Mouse (Mus musculus): ENCODE measurements around the gene Gm281.

DNA sequence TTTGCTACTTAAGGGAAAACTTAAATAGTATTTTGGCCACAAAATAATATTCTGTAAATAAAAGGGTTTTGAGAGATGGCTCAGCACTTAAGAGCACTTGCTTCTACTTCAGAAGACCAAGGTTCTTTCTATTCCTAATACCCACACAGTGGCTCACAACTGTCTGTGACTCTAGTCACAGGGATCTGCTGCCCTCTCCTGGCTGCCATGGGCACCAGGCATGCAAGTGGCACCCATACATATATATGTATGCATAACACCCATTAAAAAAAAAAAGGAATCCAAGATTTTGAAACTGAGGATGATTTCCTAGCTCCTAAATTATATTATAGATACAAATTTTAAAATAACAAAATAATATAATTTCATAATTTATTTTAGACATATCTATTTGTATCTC, 36.1 kb upstream of the Gm281 start:
- TF ChIP-seq CTCF (IDR thresholded peaks at IDR 0.05; ENCODE audit: borderline replicate concordance, control insufficient read depth, extremely low read depth, insufficient read depth, low read length, poor library complexity) = 0 out of 2 replicates have a peak, but pooled peaks have one; percentile 37
- no peak for TF ChIP-seq POLR2A (IDR thresholded peaks at IDR 0.05; ENCODE audit: control insufficient read depth, extremely low read depth, insufficient read depth, low read length, poor library complexity)
